Mouse (Mus musculus): Measurements from ENCODE around the gene Cyp2t4. TPM values are rescaled to one million over a fixed set of nuclear protein-coding genes. Genes with fewer than 3 reads are reported as not detected.
A peak's percentile ranks its signal among the peaks of the same experiment; 100 is the strongest.

Cyp2t4 gene
- polyA plus RNA-seq, 1 experiment from 2014 or later = not detected

DNA sequence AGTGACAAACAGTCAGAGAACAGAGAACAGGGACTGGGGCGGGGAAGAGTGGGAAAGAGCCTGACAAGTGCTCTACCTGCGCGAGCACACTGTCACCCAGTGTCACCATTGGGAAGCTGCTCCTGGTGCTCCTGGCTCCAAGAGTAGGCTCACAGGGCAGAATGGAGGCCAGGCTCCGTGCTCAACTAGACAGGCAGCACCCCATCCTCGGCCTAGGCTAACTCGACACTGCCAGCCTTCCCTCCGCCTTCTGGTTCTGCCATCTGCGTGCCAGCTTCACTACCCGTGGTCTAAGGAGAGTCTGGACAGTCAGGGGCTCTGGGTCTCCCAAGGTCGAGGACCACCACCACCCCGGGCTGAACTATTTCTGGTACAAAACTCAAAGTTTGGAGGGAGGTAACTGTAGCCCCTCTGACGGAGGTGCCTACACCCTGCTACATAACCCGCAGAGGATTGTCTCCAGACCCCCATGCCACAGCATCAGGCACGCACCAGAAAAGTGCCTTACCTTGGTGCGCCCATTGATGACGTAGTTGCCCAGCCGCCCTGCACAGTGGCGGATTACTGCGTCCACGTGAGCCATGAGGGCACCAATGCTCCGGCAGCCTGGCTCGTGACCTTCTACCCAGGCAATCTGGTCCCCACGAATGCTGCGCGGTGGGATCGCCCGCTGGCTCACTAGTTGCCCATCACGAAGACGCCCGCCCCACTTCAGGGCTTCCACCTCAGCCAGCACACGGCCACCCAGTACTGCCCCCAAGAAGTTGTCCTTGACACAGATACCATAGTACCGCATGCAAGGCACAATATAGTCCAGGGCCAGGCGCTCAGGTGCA, 10.8 kb downstream of the Cyp2t4 start:
- Histone ChIP-seq H3K36me3 (peaks cover 59% of the 10 kb centered on the region), H3K4me3 (peak overlapping the region; percentile 69), H3K27me3 (ENCODE audit: insufficient read depth, poor library complexity, severe bottlenecking) (no peaks in the 10 kb centered on the region), H3K27ac (peak overlapping the region; percentile 99), H3K4me1 (replicated peaks) (peaks cover 68% of the 10 kb centered on the region), H3K9me3 (no peaks in the 10 kb centered on the region)
- WGBS = 79% methylated on average over 33 of the region's 33 CpGs
- DNase-seq (ENCODE audit: low spot score) = no peak

DNA sequence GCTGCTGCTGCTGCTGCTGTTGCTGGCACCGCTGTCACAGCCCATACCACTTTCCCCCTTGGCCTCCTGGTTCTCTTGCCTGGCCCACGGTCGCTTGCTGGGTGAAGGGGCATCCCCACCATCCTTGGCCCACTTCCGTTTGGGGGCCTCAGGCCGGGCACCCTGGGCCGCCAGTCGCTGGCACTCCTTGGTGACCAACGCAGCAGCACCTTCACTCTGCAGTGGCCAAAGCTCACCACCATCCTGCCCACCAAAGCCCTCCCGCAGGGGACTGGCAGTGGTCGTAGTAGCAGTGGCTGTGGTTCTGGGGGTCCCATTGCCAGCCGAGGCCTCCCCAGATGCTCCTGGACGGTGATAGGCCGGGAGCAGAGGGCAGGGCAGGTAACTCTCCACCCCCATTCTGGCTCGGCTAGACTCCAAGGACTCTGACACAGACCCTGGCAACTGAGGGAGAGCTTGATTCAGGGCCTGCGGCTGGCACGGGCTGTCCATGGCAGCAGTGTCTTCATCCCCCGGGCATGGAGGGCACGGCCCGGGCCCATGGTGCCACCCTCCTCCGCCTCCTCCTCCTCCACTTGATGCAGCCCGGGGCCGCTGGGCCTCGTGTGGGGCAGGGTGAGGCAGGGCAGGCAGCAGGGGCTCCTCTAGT, 11.6 kb downstream of the Cyp2t4 start:
- Histone ChIP-seq H3K4me3 (peak overlapping the region; percentile 69), H3K27ac (peak overlapping the region; percentile 99), H3K27me3 (ENCODE audit: insufficient read depth, poor library complexity, severe bottlenecking) (no peaks in the 10 kb centered on the region), H3K4me1 (replicated peaks) (peaks cover 65% of the 10 kb centered on the region), H3K9me3 (no peaks in the 10 kb centered on the region), H3K36me3 (peaks cover 52% of the 10 kb centered on the region)
- DNase-seq (ENCODE audit: low spot score) = no peak
- 79% methylated on average over 23 of the region's 23 CpGs for WGBS

DNA sequence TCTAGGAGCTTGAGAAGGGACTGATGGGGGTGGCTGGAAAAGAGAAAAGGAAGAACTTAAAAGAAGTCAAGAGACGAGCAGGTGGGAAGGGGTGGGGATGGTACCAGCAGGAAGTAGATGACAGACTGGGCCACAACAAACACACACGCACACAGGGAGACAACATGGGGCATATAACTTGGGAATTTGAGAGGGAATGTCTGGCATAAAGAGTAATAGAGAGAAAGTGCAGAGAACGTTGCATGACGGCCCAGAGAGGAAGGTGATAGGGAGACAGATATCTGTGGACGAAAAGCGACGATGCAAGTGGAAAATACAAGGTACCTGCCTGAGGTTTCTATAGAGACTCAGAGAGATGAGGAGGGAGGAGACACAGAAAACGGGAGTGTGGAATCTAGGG, 12.2 kb downstream of the Cyp2t4 start:
- Histone ChIP-seq H3K27me3 (ENCODE audit: insufficient read depth, poor library complexity, severe bottlenecking) (no peaks in the 10 kb centered on the region), H3K9me3 (no peaks in the 10 kb centered on the region), H3K4me1 (replicated peaks) (peaks cover 60% of the 10 kb centered on the region), H3K4me3 (peak overlapping the region; percentile 69), H3K27ac (peak overlapping the region; percentile 99), H3K36me3 (peaks cover 54% of the 10 kb centered on the region)
- peak; percentile 23 for DNase-seq (ENCODE audit: low spot score)
- WGBS = 5% methylated on average over 8 of the region's 8 CpGs

DNA sequence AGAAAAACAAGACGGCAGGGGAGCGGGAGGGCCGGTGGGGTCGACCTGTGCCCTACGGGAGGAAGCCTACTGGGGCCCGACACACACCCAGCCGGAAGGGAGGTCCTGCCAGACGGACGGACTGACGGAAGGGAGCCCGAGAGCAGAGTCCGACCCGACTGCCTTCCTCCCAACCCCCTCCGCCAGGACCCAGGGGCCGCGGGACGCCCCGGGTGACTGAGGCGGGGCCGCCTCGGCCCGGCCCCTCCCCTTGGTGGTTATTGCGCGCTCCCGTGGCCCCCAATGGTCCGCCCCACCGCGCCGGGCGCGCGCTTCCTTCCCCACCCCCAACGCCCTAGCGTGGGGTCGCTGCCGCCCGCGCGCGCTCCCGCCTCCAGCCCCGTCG, 12.7 kb downstream of the Cyp2t4 start:
- WGBS = under 1% methylated on average over 43 of the region's 43 CpGs
- Histone ChIP-seq H3K27me3 (ENCODE audit: insufficient read depth, poor library complexity, severe bottlenecking) (no peaks in the 10 kb centered on the region), H3K27ac (peak overlapping the region; percentile 99), H3K36me3 (peaks cover 54% of the 10 kb centered on the region), H3K4me3 (peak overlapping the region; percentile 69), H3K4me1 (replicated peaks) (peaks cover 54% of the 10 kb centered on the region), H3K9me3 (no peaks in the 10 kb centered on the region)
- DNase-seq (ENCODE audit: low spot score) = peak; percentile 85

DNA sequence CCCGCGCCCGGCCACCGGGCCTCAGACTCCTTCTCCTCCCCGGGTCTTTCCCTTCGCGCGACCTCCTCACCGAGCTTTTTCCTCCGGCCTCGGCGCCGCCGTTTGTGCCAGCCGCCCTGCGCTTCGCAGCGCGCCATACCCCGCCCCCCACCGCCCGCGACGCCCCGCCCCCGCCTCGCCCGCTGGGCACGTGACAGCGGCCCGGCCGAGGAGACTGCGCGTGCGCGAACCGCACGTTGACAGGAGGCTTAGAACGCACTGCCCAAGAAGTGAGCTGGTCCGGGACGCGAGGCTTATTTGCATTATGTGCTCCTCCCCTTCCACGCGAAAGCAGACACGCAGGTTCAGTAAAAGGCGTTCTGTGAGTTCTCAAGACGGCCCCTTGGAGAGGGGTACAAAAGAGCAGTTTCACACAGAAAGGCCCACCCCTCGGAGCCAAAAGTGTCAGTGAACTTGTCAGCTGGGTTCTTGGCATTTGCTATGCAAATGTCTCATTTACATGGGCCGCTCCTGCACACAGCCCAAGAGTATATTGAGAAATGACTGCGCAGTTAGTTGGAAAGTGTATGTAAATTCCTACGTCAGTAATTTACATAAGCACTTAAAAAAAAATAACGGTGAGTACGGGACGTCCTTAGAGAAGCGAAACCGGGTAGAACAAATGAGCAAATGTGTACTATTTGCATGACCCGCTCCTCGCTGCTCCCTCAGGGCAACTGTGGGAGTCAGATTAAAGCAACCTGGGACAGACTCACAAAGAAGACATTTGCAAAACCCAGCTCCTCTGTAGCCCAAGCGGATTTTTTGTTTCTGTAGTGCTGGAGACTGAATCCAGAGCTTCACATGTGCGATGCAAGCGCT, 13.3 kb downstream of the Cyp2t4 start, which contains the start of gene Egln2:
Egln2 (minus strand) TSS at position 189 of the 861 bp plus-strand sequence.
- Histone ChIP-seq H3K4me3 (peak within 1 kb of the TSS; percentile 69), H3K27ac (peak within 1 kb of the TSS; percentile 99), H3K4me1 (replicated peaks) (peaks cover 48% of the 10 kb centered on the region), H3K9me3 (no peaks in the 10 kb centered on the region), H3K27me3 (ENCODE audit: insufficient read depth, poor library complexity, severe bottlenecking) (no peaks in the 10 kb centered on the region), H3K36me3 (peaks cover 54% of the 10 kb centered on the region)
- 2% methylated on average over 61 of the region's 61 CpGs for WGBS
- DNase-seq (ENCODE audit: low spot score) = peak; percentile 95

DNA sequence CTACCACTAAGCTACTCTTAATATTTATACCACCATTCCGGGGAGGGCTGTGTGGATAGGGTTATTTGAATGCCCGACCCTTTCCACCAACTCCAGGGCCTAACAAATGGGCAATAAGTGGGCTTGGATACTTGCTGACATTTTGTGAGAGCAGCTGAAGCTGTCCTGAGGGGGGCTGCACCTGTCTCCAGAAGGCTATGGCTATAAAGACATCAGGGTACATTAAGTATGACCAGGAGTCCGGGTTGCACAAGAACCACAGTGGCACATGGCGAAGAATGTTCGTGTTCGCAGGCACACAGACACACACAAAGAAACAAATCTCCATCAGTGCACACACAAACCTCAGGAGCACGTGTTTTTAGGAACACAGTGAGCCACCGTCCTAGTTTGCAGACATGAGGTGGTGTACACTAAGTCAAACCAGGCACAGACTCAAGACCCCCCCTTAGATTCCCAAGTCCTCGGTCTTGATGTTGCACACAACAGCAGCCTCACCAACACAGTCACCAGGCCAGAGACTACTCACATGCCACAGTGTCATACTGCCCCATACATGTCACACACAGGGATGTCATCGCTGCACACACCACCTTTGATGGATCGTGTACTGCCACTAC, 14.1 kb downstream of the Cyp2t4 start:
- Histone ChIP-seq H3K27ac (peak overlapping the region; percentile 99), H3K36me3 (peaks cover 54% of the 10 kb centered on the region)

DNA sequence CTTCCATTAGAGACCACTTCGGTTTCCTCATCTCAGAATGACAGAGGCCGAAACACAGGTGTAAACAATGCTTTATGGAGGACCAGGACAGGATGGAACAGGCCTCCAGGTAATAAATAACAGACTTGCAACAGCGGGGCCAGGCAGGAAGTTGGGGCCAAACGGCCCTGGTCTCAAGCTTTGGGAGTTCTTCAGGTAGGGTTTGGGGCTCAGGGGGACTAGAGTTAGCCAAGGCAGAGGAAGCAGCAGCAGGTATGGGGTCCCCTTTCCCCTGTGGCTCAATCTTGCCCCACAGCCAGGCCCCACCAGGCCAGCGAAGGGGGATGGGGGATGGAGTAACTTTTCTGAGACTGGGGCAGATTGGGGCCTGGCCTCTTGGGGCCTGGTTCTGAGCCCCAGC, 14.9 kb downstream of the Cyp2t4 start:
- H3K4me3 ChIP-seq = no peak overlapping the region
- no peaks in the 10 kb centered on the region for H3K27me3 ChIP-seq (ENCODE audit: insufficient read depth, poor library complexity, severe bottlenecking)
- H3K9me3 ChIP-seq = no peaks in the 10 kb centered on the region
- no peak for DNase-seq (ENCODE audit: low spot score)
- H3K27ac ChIP-seq = no peak overlapping the region
- peaks cover 33% of the 10 kb centered on the region for H3K4me1 ChIP-seq (replicated peaks)
- WGBS = 90% methylated on average over 5 of the region's 5 CpGs
- H3K36me3 ChIP-seq = peaks cover 54% of the 10 kb centered on the region

More for the DNA sequence above, 14.1 kb downstream of the Cyp2t4 start:
- H3K27me3 ChIP-seq (ENCODE audit: insufficient read depth, poor library complexity, severe bottlenecking) = no peaks in the 10 kb centered on the region
- WGBS = 78% methylated on average over 11 of the region's 11 CpGs
- H3K4me3 ChIP-seq = peak overlapping the region; percentile 69
- H3K9me3 ChIP-seq = no peaks in the 10 kb centered on the region
- no peak for DNase-seq (ENCODE audit: low spot score)
- peaks cover 41% of the 10 kb centered on the region for H3K4me1 ChIP-seq (replicated peaks)

DNA sequence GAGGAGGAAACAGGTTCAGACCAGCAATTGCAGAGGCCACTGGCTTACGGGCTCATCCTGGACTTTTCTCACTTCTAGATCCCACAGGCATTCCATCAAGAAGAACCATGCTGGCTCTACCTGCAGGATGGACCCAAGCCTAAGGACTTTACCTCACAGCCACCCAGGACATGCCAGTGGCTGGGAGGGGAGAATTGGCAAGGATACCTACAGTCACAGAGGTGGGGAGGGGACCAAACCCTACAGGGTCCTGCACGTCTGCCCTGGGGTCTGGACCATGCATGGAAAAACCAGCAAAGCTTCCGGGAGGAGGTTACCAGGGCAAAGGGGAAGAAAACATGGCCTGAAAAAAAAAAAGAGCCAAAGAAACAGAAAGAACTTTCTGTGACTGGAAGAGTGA, 17.5 kb downstream of the Cyp2t4 start:
- no peaks in the 10 kb centered on the region for H3K9me3 ChIP-seq
- WGBS = 89% methylated on average over 3 of the region's 3 CpGs
- peaks cover 55% of the 10 kb centered on the region for H3K36me3 ChIP-seq
- no peaks in the 10 kb centered on the region for H3K27me3 ChIP-seq (ENCODE audit: insufficient read depth, poor library complexity, severe bottlenecking)
- no peak overlapping the region for H3K4me3 ChIP-seq
- H3K4me1 ChIP-seq (replicated peaks) = peaks cover 7% of the 10 kb centered on the region
- no peak for DNase-seq (ENCODE audit: low spot score)
- no peak overlapping the region for H3K27ac ChIP-seq

DNA sequence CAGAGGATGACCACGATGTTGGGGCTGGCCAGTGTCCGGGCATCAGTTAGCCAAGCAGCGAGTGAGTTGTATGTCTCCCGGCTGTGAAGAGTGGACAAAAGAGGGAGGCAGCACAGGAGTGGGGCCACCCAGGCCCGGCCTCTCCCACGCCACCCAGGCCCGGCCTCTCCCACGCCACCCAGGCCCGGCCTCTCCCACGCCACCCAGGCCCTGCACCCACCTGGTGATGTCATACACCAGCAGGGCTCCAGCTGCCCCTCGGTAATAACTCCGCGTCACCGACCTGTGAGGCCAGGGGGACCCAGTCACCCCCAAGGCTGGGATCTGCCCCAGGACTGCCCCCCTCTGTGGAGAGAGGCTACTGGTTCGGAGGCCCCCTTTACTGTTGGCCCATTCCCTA, 21.0 kb downstream of the Cyp2t4 start:
- H3K4me3 ChIP-seq = no peak overlapping the region
- no peaks in the 10 kb centered on the region for H3K27me3 ChIP-seq (ENCODE audit: insufficient read depth, poor library complexity, severe bottlenecking)
- peaks cover 12% of the 10 kb centered on the region for H3K4me1 ChIP-seq (replicated peaks)
- H3K27ac ChIP-seq = no peak overlapping the region
- H3K9me3 ChIP-seq = no peaks in the 10 kb centered on the region
- 90% methylated on average over 15 of the region's 15 CpGs for WGBS
- H3K36me3 ChIP-seq = peaks cover 52% of the 10 kb centered on the region
- DNase-seq (ENCODE audit: low spot score) = no peak

DNA sequence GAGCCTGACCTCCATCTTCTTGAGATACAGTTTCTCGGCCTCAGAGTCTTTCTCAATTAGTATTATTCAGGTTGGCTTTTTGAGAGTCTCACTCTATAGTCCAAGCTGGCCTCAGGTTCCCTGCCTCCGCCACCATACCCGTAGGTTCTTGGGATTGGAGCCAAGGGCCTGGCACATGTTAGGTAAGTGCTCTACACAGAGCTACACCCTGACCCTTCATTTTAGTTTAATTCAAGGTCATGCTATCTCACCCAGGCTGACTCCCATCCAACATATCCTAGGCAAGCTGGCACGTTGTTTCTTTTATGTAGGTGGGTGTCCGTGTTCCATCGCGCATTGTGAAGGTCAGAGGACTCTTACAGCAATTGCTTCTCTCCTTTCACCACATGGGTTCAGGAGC, 21.4 kb downstream of the Cyp2t4 start:
- no peaks in the 10 kb centered on the region for H3K27me3 ChIP-seq (ENCODE audit: insufficient read depth, poor library complexity, severe bottlenecking)
- WGBS = 95% methylated on average over 7 of the region's 7 CpGs
- H3K27ac ChIP-seq = no peak overlapping the region
- H3K9me3 ChIP-seq = no peaks in the 10 kb centered on the region
- no peak overlapping the region for H3K4me3 ChIP-seq
- H3K36me3 ChIP-seq = peaks cover 52% of the 10 kb centered on the region
- DNase-seq (ENCODE audit: low spot score) = no peak
- H3K4me1 ChIP-seq (replicated peaks) = peaks cover 16% of the 10 kb centered on the region

DNA sequence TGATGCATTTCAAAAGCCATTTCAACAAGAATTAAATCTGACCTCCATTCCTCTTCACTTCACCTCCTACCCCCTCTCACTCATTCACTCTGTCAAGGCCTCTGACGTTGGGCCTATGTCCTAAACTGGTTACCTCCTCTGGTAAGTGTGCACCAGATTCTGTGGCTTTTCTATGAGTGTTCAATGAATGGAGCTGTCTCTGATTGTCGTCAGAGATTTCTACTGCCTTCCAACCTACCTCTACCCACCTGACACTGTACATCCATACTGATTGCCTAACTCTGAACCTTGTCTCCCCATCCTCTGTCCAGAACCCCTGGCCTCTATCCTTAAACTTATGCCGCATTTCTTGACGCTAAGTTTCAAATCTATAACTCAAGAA, 24.4 kb downstream of the Cyp2t4 start:
- no peak for DNase-seq (ENCODE audit: low spot score)
- Histone ChIP-seq H3K4me1 (replicated peaks) (peaks cover 19% of the 10 kb centered on the region), H3K27ac (peak overlapping the region; percentile 90), H3K27me3 (ENCODE audit: insufficient read depth, poor library complexity, severe bottlenecking) (no peaks in the 10 kb centered on the region), H3K4me3 (peak overlapping the region; percentile 63), H3K9me3 (no peaks in the 10 kb centered on the region), H3K36me3 (peaks cover 32% of the 10 kb centered on the region)
- WGBS = 24% methylated on average over 4 of the region's 4 CpGs

Data from hindbrain, embryonic 10.5 days (tissue).